Mouse (Mus musculus) ES-Bruce4 (cell line): ENCODE measurements around the gene Unc13b.

ENCODE experiments used
- CTCF ChIP-seq: IDR thresholded peaks from one replicate; pipeline ENCODE4 v1.8.1; 2011; ENCODE audit warnings: low read depth, low read length
- POLR2A ChIP-seq: IDR thresholded peaks from one replicate; pipeline ENCODE4 v1.8.1; 2011; ENCODE audit warnings: low read length; ENCODE audit not compliant: insufficient read depth

DNA sequence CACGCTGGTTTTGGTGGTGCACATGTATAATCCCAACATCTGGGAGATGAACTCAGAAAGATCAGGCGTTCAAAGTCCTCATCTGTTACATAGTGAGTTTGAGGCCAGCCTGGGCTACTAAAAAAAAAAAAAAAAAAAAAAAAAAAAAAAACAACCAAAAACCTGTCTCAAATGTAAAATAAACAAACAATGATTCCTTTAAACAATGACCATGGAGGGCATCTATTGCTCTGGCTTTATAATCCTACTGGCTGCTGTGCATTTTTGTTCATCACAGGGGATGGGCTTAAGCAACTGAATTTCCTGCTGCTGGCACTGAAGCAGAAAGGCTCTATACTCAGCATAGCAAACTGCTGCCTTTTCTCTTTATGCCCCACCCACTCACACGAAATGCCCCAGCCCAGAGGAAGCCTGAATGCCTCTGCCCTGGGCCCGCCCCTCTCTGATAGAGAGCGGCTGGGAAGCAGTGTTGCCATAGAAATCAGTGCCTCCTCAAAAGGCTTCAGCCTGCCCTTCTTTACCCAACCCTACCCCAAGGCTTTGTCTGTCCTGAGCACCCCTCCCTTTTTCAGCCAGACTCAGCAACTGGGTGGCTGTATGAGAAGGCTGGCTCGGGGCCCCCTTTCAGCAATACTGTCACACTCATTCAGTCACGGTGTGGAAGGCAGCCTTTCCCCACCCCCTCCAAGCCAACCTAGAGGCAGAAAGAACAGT lies 15.0 kb upstream of the Unc13b start:
- TF ChIP-seq POLR2A (no peak), CTCF (no peak)
